In genomic region chr11:37236601-37237083, GRCm38 (mm10) we compare ENCODE assay signal across 9 mouse cellular contexts. TPM values are rescaled to one million over a fixed set of nuclear protein-coding genes. Genes with fewer than 3 reads are reported as not detected.
DNase-seq lines count a peak whose midpoint lies in the region; ATAC-seq and TF ChIP-seq lines count a peak whose summit lies in the region.
"Had no signal": no experiment of that assay in that cellular context is flagged by ENCODE, and none has a peak within 500 bp of the region (broad histone marks: within the 10 kb centered on the region; RNA-seq: fewer than 3 reads in every experiment).

No protein-coding gene starts in this region.

- peak; percentile 71 for ATAC-seq in kidney, postnatal 0 days (replicated peaks; ENCODE audit: low FRiP score, low read depth)

- WGBS in kidney, postnatal 0 days = under 1% methylated on average over 31 of the region's 31 CpGs

- no peaks in the 10 kb centered on the region for H3K36me3 ChIP-seq in kidney, postnatal 0 days (ENCODE audit: insufficient read depth, low read length)

- peak overlapping the region; percentile 94 for H3K4me2 ChIP-seq in kidney, postnatal 0 days (ENCODE audit: low read length)

- peak overlapping the region; percentile 65 for H3K4me3 ChIP-seq in kidney, postnatal 0 days (replicated peaks; ENCODE audit: low read depth, low read length)

- peaks cover 4% of the 10 kb centered on the region; the same call in 1 of the 2 replicates for H3K27me3 ChIP-seq in kidney, postnatal 0 days (ENCODE audit: insufficient read depth, low read length)

- H3K4me1 ChIP-seq in kidney, postnatal 0 days (replicated peaks; ENCODE audit: insufficient read depth, low read length) = no peaks in the 10 kb centered on the region

- TF ChIP-seq CTCF in kidney, postnatal 0 days (IDR thresholded peaks at IDR 0.05; ENCODE audit: low read depth) = no peak

- H3K9ac ChIP-seq in kidney, postnatal 0 days (ENCODE audit: low read depth, low read length) = peak overlapping the region; percentile 33

- peak; percentile 54 for DNase-seq in kidney, postnatal 0 days (ENCODE audit: low spot score)
- no peak for DNase-seq in kidney, adult 8-10 months
- peak; percentile 78 to 80 for DNase-seq in cerebellum, postnatal 10 days
- DNase-seq in frontal cortex, postnatal 14 days (ENCODE audit: low spot score in 2 of 2) = peak; percentile 31 to 47
- DNase-seq in layer of hippocampus, adult 8-10 months (ENCODE audit: low spot score in 2 of 2) = peak; percentile 35 to 63
- DNase-seq in lung, postnatal 10 days = peak; percentile 26
- DNase-seq in right cerebral cortex, postnatal 36 days (ENCODE audit: low spot score in 2 of 2) = peak; percentile 50 to 56
- no peak for DNase-seq in thymus, postnatal 14 days

- no peak overlapping the region for H3K27ac ChIP-seq in kidney, postnatal 0 days

- no peaks in the 10 kb centered on the region for H3K9me3 ChIP-seq in kidney, postnatal 0 days (replicated peaks; ENCODE audit: low read length)

RNA-seq across cellular contexts. Expression of gene Tenm2, which starts 0.9 kb away (rescaled TPM):
- 0.66 and 0.80 TPM in 2 replicates for polyA plus RNA-seq in kidney, postnatal 0 days (2015; fragmentation: Nextera tagmentation; extraction: Ambion mirVana)
- 100 to 1,000 TPM; 143 to 181 (median 156) TPM for total RNA-seq in layer of hippocampus, adult 8-10 months (2022)
- total RNA-seq: MEL had no signal

Comparison
In these comparisons a context has a peak if more than half of its experiments do, and no peak if none do; other contexts are left out.
1. DNase-seq: peak in kidney, postnatal 0 days (single experiment), cerebellum, postnatal 10 days (2 of 2), frontal cortex, postnatal 14 days (2 of 2), layer of hippocampus, adult 8-10 months (2 of 2), lung, postnatal 10 days (single experiment) and right cerebral cortex, postnatal 36 days (2 of 2); none in kidney, adult 8-10 months (0 of 2) and thymus, postnatal 14 days (single experiment).